Mouse (Mus musculus) CD4-positive, CD25-positive, alpha-beta regulatory T cell, adult 2 months (primary cell): ENCODE measurements around the gene Ms4a2.

Source experiments
- DNase-seq: peaks from one replicate; pipeline ENCODE4 v3.0.0-alpha.2; 2012; ENCODE audit warnings: low read depth, low spot score

Ms4a2 gene

DNA sequence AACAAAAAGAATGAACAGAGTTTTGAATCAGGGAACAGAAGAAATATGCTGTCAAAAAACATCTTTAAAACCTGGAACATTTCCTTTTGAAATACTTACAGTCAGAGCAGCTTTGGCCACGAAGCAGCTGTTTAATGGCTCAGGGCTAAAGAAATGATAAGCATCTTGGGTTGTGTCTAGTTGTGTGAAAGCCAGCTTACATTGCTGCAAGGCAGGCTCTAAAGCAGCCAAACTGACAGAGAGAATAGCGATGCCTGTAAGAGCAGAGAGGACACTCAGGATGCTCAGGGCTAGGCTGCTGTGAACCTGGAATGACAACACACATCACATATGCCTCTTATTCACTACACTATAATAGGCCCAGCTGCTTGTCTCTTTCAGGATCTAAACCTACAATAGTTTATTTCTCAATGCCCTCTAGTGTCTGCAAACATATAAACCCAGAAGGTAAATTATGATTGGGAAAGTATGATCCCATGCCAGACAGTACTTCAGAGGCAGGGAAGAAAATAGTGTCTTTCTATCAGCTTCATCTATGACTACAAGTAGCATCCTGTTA lies 33.5 kb downstream of the Ms4a2 start:
- DNase-seq = peak; percentile 49

DNA sequence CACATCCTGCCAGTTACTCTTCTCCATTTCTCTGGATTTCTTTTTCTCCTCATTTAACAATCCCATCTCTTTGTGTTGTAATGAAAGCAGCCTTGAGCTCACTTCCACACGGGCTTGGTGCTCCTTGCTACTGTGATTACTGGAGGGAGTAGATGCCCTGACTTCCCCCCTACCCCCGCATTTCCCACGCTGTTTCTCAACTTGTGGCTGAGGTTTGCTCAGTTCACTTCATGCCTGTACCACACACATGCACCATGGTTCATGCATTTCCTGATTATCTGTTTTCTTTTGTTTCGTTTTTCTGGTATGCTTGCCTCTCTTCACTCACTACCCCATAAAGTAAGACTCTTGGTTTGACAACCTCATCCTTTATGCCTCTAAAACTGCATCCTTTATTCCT lies 34.3 kb downstream of the Ms4a2 start:
- DNase-seq = peak; percentile 69

DNA sequence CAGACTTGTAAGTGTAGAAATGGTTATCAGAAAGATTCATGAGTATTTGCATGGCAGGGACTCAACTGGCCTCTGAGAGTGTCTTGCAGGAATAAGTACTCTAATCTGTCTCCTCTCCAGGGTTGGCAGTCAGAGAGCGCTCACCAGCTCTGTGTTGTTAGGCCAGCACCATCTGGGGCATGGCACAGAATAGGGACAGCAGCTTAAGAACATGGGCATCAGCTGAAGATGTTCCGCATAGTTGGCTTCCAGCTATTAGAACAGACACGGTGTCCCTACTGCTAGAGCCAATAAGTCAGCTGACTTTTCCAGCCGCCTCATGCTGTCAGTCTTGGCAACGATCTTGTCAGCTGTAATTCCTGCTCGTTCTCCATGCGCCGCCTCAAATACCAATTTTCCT lies 48.6 kb downstream of the Ms4a2 start:
- no peak for DNase-seq
